Comparison of ENCODE assay signal across 9 mouse cellular contexts in genomic region chr9:45555036-45555826, GRCm38 (mm10).
A peak's percentile ranks its signal among the peaks of the same experiment; 100 is the strongest.
DNase-seq lines count a peak whose midpoint lies in the region; ATAC-seq lines count a peak whose summit lies in the region.
"Had no signal": no experiment of that assay in that cellular context is flagged by ENCODE, and none has a peak within 500 bp of the region (broad histone marks: within the 10 kb centered on the region; RNA-seq: fewer than 3 reads in every experiment).

No protein-coding gene starts in this region.

- no peaks in the 10 kb centered on the region for H3K27me3 ChIP-seq in hindbrain, embryonic 10.5 days (ENCODE audit: insufficient read depth, poor library complexity, severe bottlenecking)
- no peaks in the 10 kb centered on the region for H3K27me3 ChIP-seq in hindbrain, embryonic 14.5 days (ENCODE audit: control insufficient read depth, insufficient read depth, low read length)
- peaks cover 3% of the 10 kb centered on the region for H3K27me3 ChIP-seq in heart, embryonic 11.5 days (ENCODE audit: control insufficient read depth, insufficient read depth, low read length)
- H3K27me3 ChIP-seq in limb, embryonic 12.5 days: 0 out of 2 replicates have a peak, but pooled peaks cover 4% of the 10 kb centered on the region
- H3K27me3 ChIP-seq in stomach, embryonic 15.5 days (replicated peaks): no peaks in the 10 kb centered on the region

- no peak for ATAC-seq in hindbrain, embryonic 14.5 days (ENCODE audit: low FRiP score)
- ATAC-seq in heart, embryonic 11.5 days (replicated peaks; ENCODE audit: insufficient number of reproducible peaks, low FRiP score, low TSS enrichment): no peak; the same call in 1 of the 2 replicates
- peak; percentile 69 for ATAC-seq in limb, embryonic 12.5 days (ENCODE audit: insufficient number of reproducible peaks, insufficient read depth, low FRiP score, low TSS enrichment, low read depth)
- peak; percentile 43; the same call in 1 of the 2 replicates for ATAC-seq in stomach, embryonic 15.5 days (ENCODE audit: insufficient read depth, low FRiP score, low read depth)
- no peak for ATAC-seq in erythroblast, adult 5-6 weeks (replicated peaks; ENCODE audit: low FRiP score, poor library complexity, severe bottlenecking)

- H3K9me3 ChIP-seq in hindbrain, embryonic 10.5 days: no peaks in the 10 kb centered on the region
- no peaks in the 10 kb centered on the region for H3K9me3 ChIP-seq in hindbrain, embryonic 14.5 days (ENCODE audit: control insufficient read depth, low read length)
- H3K9me3 ChIP-seq in heart, embryonic 11.5 days (replicated peaks; ENCODE audit: control insufficient read depth, low read length): no peaks in the 10 kb centered on the region
- no peaks in the 10 kb centered on the region for H3K9me3 ChIP-seq in limb, embryonic 12.5 days
- H3K9me3 ChIP-seq in stomach, embryonic 15.5 days: no peaks in the 10 kb centered on the region

- peak overlapping the region; percentile 53; the same call in 1 of the 2 replicates for H3K27ac ChIP-seq in hindbrain, embryonic 10.5 days
- no peak overlapping the region for H3K27ac ChIP-seq in hindbrain, embryonic 14.5 days
- no peak overlapping the region; the same call in 1 of the 2 replicates for H3K27ac ChIP-seq in heart, embryonic 11.5 days (ENCODE audit: low read depth, low read length)
- peak overlapping the region; percentile 70 for H3K27ac ChIP-seq in limb, embryonic 12.5 days
- peak overlapping the region; percentile 37; the same call in 1 of the 2 replicates for H3K27ac ChIP-seq in stomach, embryonic 15.5 days
- H3K27ac ChIP-seq: liver, embryonic 14.5 days had no signal

- no peak overlapping the region for H3K4me2 ChIP-seq in hindbrain, embryonic 14.5 days (replicated peaks)
- peak overlapping the region; percentile 3; the same call in 1 of the 2 replicates for H3K4me2 ChIP-seq in heart, embryonic 11.5 days
- H3K4me2 ChIP-seq in limb, embryonic 12.5 days: peak overlapping the region; percentile 39
- peak overlapping the region; percentile 19; the same call in 1 of the 2 replicates for H3K4me2 ChIP-seq in stomach, embryonic 15.5 days

- H3K4me1 ChIP-seq in hindbrain, embryonic 10.5 days (replicated peaks): peaks cover 27% of the 10 kb centered on the region
- H3K4me1 ChIP-seq in hindbrain, embryonic 14.5 days (replicated peaks; ENCODE audit: control insufficient read depth, insufficient read depth, low read length): peaks cover 20% of the 10 kb centered on the region
- H3K4me1 ChIP-seq in heart, embryonic 11.5 days (ENCODE audit: control insufficient read depth, insufficient read depth, low read length): no peaks in the 10 kb centered on the region
- peaks cover 16% of the 10 kb centered on the region for H3K4me1 ChIP-seq in limb, embryonic 12.5 days (replicated peaks)
- peaks cover 11% of the 10 kb centered on the region; the same call in 1 of the 2 replicates for H3K4me1 ChIP-seq in stomach, embryonic 15.5 days

- no peak overlapping the region for H3K9ac ChIP-seq in hindbrain, embryonic 14.5 days
- no peak overlapping the region for H3K9ac ChIP-seq in heart, embryonic 11.5 days (ENCODE audit: low read depth, low read length)
- H3K9ac ChIP-seq in limb, embryonic 12.5 days (replicated peaks): no peak overlapping the region
- no peak overlapping the region for H3K9ac ChIP-seq in stomach, embryonic 15.5 days
- H3K9ac ChIP-seq: liver, embryonic 14.5 days had no signal

- 0 out of 2 replicates have a peak overlapping the region, but pooled peaks have one; percentile 13 for H3K4me3 ChIP-seq in hindbrain, embryonic 10.5 days
- no peak overlapping the region for H3K4me3 ChIP-seq in hindbrain, embryonic 14.5 days (replicated peaks; ENCODE audit: low read length)
- H3K4me3 ChIP-seq in heart, embryonic 11.5 days (ENCODE audit: low read depth, low read length): no peak overlapping the region
- H3K4me3 ChIP-seq in limb, embryonic 12.5 days (replicated peaks): no peak overlapping the region
- no peak overlapping the region for H3K4me3 ChIP-seq in stomach, embryonic 15.5 days (replicated peaks)

- no peaks in the 10 kb centered on the region for H3K36me3 ChIP-seq in hindbrain, embryonic 10.5 days
- no peaks in the 10 kb centered on the region for H3K36me3 ChIP-seq in hindbrain, embryonic 14.5 days (replicated peaks; ENCODE audit: control insufficient read depth, insufficient read depth)
- H3K36me3 ChIP-seq in heart, embryonic 11.5 days (ENCODE audit: control insufficient read depth, insufficient read depth, low read length): no peaks in the 10 kb centered on the region
- no peaks in the 10 kb centered on the region for H3K36me3 ChIP-seq in limb, embryonic 12.5 days
- H3K36me3 ChIP-seq in stomach, embryonic 15.5 days: no peaks in the 10 kb centered on the region

- peak; percentile 55 for DNase-seq in hindbrain, embryonic 10.5 days (ENCODE audit: low spot score)
- no peak for DNase-seq in hindbrain, embryonic 14.5 days (ENCODE audit: low spot score)
- DNase-seq in embryo, embryonic 10 days (ENCODE audit: low spot score): peak; percentile 67
- DNase-seq in gastrocnemius, postnatal 25 days: no peak

- WGBS in hindbrain, embryonic 10.5 days: 35% methylated on average over 17 of the region's 17 CpGs
- WGBS in hindbrain, embryonic 14.5 days: 33% methylated on average over 17 of the region's 17 CpGs
- WGBS in heart, embryonic 11.5 days (ENCODE audit: insufficient replicate concordance): 31% methylated on average over 17 of the region's 17 CpGs
- 24% methylated on average over 17 of the region's 17 CpGs for WGBS in limb, embryonic 12.5 days
- WGBS in stomach, embryonic 15.5 days: 17% methylated on average over 17 of the region's 17 CpGs

Comparison
In these comparisons a context has a peak if more than half of its experiments do, and no peak if none do; other contexts are left out.
1. DNase-seq: peak in hindbrain, embryonic 10.5 days (single experiment) and embryo, embryonic 10 days (single experiment); none in hindbrain, embryonic 14.5 days (single experiment) and gastrocnemius, postnatal 25 days (single experiment).
2. H3K27ac ChIP-seq: peak in hindbrain, embryonic 10.5 days (single experiment), limb, embryonic 12.5 days (single experiment) and stomach, embryonic 15.5 days (single experiment); none in hindbrain, embryonic 14.5 days (single experiment) and heart, embryonic 11.5 days (single experiment).
3. ATAC-seq: peak in limb, embryonic 12.5 days (single experiment) and stomach, embryonic 15.5 days (single experiment); none in hindbrain, embryonic 14.5 days (single experiment), heart, embryonic 11.5 days (single experiment) and erythroblast, adult 5-6 weeks (single experiment).